In genomic region chr4:52859136-52859535, GRCm38 (mm10) we compare ENCODE assay signal across 42 mouse cellular contexts. TPM values are rescaled to one million over a fixed set of nuclear protein-coding genes. Genes with fewer than 3 reads are reported as not detected.
"Had no signal": no experiment of that assay in that cellular context is flagged by ENCODE, and none has a peak within 500 bp of the region (broad histone marks: within the 10 kb centered on the region; RNA-seq: fewer than 3 reads in every experiment).

Gene Olfr273 (minus strand): TSS chr4:52859236.

- DNase-seq: heart, postnatal 10 days; heart, postnatal 14 days; heart, postnatal 36 days; heart, postnatal 4 days; kidney, adult 11 months; kidney, adult 18-20 months; kidney, adult 2 months; kidney, adult 8-10 months; kidney, adult 9 months; kidney, postnatal 10 days; kidney, postnatal 14 days; kidney, postnatal 25 days; kidney, postnatal 36 days; kidney, postnatal 4 days; layer of hippocampus, adult 9-11 months; layer of hippocampus, postnatal 36 days had no signal

RNA-seq across cellular contexts. Expression of gene Olfr273, which starts in this region (rescaled TPM):
- polyA plus RNA-seq: heart, embryonic 10.5 days; heart, embryonic 11.5 days; heart, embryonic 12.5 days; heart, embryonic 13.5 days; heart, embryonic 14.5 days; heart, embryonic 15.5 days; heart, embryonic 16.5 days; heart, postnatal 0 days; hindbrain, embryonic 10.5 days; hindbrain, embryonic 11.5 days; hindbrain, embryonic 12.5 days; hindbrain, embryonic 13.5 days; hindbrain, embryonic 14.5 days; hindbrain, embryonic 15.5 days; hindbrain, embryonic 16.5 days; hindbrain, postnatal 0 days; inflammation-experienced regulatory T-cells, adult 6 months; intestine, embryonic 14.5 days; intestine, embryonic 15.5 days; intestine, embryonic 16.5 days; intestine, postnatal 0 days; kidney, adult 2 months; kidney, embryonic 14.5 days; kidney, embryonic 15.5 days; kidney, embryonic 16.5 days; kidney, postnatal 0 days; large intestine, adult 2 months had no signal
